Mouse (Mus musculus) hindbrain, embryonic 14.5 days (tissue): Measurements from ENCODE around the gene Dlx4. TPM values are rescaled to one million over a fixed set of nuclear protein-coding genes. Genes with fewer than 3 reads are reported as not detected.

Source experiments
- ATAC-seq: fragments of 200-750 bp; cut with Nextera tagmentation; 2 replicates; pipeline ENCODE4 v1.8.0; 2017; ENCODE audit warnings: moderate number of reproducible peaks, mild to moderate bottlenecking, moderate TSS enrichment, moderate library complexity; ENCODE audit not compliant: low FRiP score
- DNase-seq: peaks from one replicate; pipeline ENCODE4 v3.0.0-alpha.2; 2015; ENCODE audit warnings: low spot score
- H3K27ac ChIP-seq: fragments of 300-500 bp; sonication (generic); 2 replicates; pipeline ENCODE4 v1.5.1; 2014; ENCODE audit warnings: mild to moderate bottlenecking, moderate library complexity
- H3K27me3 ChIP-seq: fragments of 300-500 bp; sonication (generic); 2 replicates; pipeline ENCODE4 v1.6.1; 2014; ENCODE audit warnings: mild to moderate bottlenecking, low read length, mixed read lengths; ENCODE audit not compliant: control insufficient read depth, insufficient read depth
- H3K36me3 ChIP-seq: fragments of 300-500 bp; sonication (generic); replicated peaks from 2 replicates; pipeline ENCODE4 v1.6.1; 2014; ENCODE audit not compliant: control insufficient read depth, insufficient read depth
- H3K4me1 ChIP-seq: fragments of 300-500 bp; sonication (generic); replicated peaks from 2 replicates; pipeline ENCODE4 v1.6.1; 2014; ENCODE audit warnings: antibody characterized with exemption, low read length, mixed read lengths; ENCODE audit not compliant: control insufficient read depth, insufficient read depth
- H3K4me2 ChIP-seq: fragments of 300-500 bp; sonication (generic); replicated peaks from 2 replicates; pipeline ENCODE4 v1.6.1; 2014; ENCODE audit warnings: mild to moderate bottlenecking, moderate library complexity
- H3K4me3 ChIP-seq: fragments of 300-500 bp; sonication (generic); replicated peaks from 2 replicates; pipeline ENCODE4 v1.5.1; 2014; ENCODE audit warnings: mild to moderate bottlenecking, low read length
- H3K9ac ChIP-seq: fragments of 300-500 bp; sonication (generic); 2 replicates; pipeline ENCODE4 v1.6.1; 2014
- H3K9me3 ChIP-seq: fragments of 300-500 bp; sonication (generic); 2 replicates; pipeline ENCODE4 v1.6.1; 2016; ENCODE audit warnings: low read length; ENCODE audit not compliant: control insufficient read depth
- WGBS: fragments of 180-500 bp; shearing (Covaris S2); extraction: QIAGEN DNeasy Blood & Tissue Kit; methylation state at CpG from one replicate; pipeline ENCODE4 v1.1.7; 2014; 5-methylcytosine and 5-hydroxymethylcytosine counted together
- polyA plus RNA-seq: library from polyadenylated mRNA; unstranded; fragments of >200 nt; fragmentation: Nextera tagmentation; extraction: Ambion mirVana; gene quantifications from 2 replicates; pipeline ENCODE4 v1.2.1, GENCODE M21; 2014

The Dlx4 gene
- polyA plus RNA-seq, 1 experiment from 2014 or later: not detected

- Histone ChIP-seq H3K4me1 (no peaks in the 10 kb centered on the region), H3K9me3 (no peaks in the 10 kb centered on the region), H3K27ac (no peak overlapping the region), H3K4me3 (no peak overlapping the region), H3K36me3 (no peaks in the 10 kb centered on the region), H3K4me2 (no peak overlapping the region), H3K9ac (no peak overlapping the region), H3K27me3 (no peaks in the 10 kb centered on the region)
- DNase-seq (no peak), ATAC-seq (no peak)
- WGBS: 92% methylated on average over 8 of the region's 8 CpGs
These were observed 13.8 kb upstream of the Dlx4 start for GRCm38 (mm10) chr11:95159763-95160371.

GRCm38 (mm10) chr11:95157872-95158271 lies 11.8 kb upstream of the Dlx4 start:
- no peaks in the 10 kb centered on the region for H3K9me3 ChIP-seq
- no peaks in the 10 kb centered on the region for H3K4me1 ChIP-seq
- 81% methylated on average over 5 of the region's 5 CpGs for WGBS
- no peak overlapping the region for H3K4me3 ChIP-seq
- no peak overlapping the region for H3K4me2 ChIP-seq
- H3K27me3 ChIP-seq: peaks cover 9% of the 10 kb centered on the region
- no peak overlapping the region for H3K9ac ChIP-seq
- ATAC-seq: no peak
- no peaks in the 10 kb centered on the region for H3K36me3 ChIP-seq
- DNase-seq: no peak
- H3K27ac ChIP-seq: no peak overlapping the region

- ATAC-seq (no peak), DNase-seq (no peak)
- Histone ChIP-seq H3K4me1 (no peaks in the 10 kb centered on the region), H3K27me3 (peaks cover 12% of the 10 kb centered on the region), H3K4me2 (no peak overlapping the region), H3K9ac (no peak overlapping the region), H3K27ac (no peak overlapping the region), H3K36me3 (no peaks in the 10 kb centered on the region), H3K9me3 (no peaks in the 10 kb centered on the region), H3K4me3 (no peak overlapping the region)
- WGBS: 68% methylated on average over 5 of the region's 5 CpGs
These were observed 11.3 kb upstream of the Dlx4 start for GRCm38 (mm10) chr11:95157356-95157755.

- no peak overlapping the region for H3K9ac ChIP-seq
- H3K4me3 ChIP-seq: no peak overlapping the region
- H3K27ac ChIP-seq: no peak overlapping the region
- H3K36me3 ChIP-seq: no peaks in the 10 kb centered on the region
- no peaks in the 10 kb centered on the region for H3K4me1 ChIP-seq
- no peaks in the 10 kb centered on the region for H3K9me3 ChIP-seq
- peaks cover 31% of the 10 kb centered on the region for H3K27me3 ChIP-seq
- DNase-seq (no peak), ATAC-seq (no peak)
- H3K4me2 ChIP-seq: no peak overlapping the region
- WGBS: 79% methylated on average over 2 of the region's 2 CpGs
These were observed 9.4 kb upstream of the Dlx4 start for GRCm38 (mm10) chr11:95155511-95155910.

GRCm38 (mm10) chr11:95153681-95154080 lies 7.6 kb upstream of the Dlx4 start:
- WGBS: 78% methylated on average over 5 of the region's 5 CpGs

GRCm38 (mm10) chr11:95153116-95153515 lies 7.1 kb upstream of the Dlx4 start:
- no peak for ATAC-seq
- 26% methylated on average over 5 of the region's 5 CpGs for WGBS
- H3K27me3 ChIP-seq: peaks cover 53% of the 10 kb centered on the region
- H3K36me3 ChIP-seq: no peaks in the 10 kb centered on the region
- H3K9ac ChIP-seq: no peak overlapping the region
- no peaks in the 10 kb centered on the region for H3K9me3 ChIP-seq
- no peak overlapping the region for H3K4me3 ChIP-seq
- H3K27ac ChIP-seq: no peak overlapping the region
- no peak overlapping the region for H3K4me2 ChIP-seq
- H3K4me1 ChIP-seq: no peaks in the 10 kb centered on the region
- no peak for DNase-seq

More at GRCm38 (mm10) chr11:95153681-95154080, 7.6 kb upstream of the Dlx4 start:
- Histone ChIP-seq H3K4me1 (no peaks in the 10 kb centered on the region), H3K36me3 (no peaks in the 10 kb centered on the region), H3K9ac (no peak overlapping the region), H3K27ac (no peak overlapping the region), H3K9me3 (no peaks in the 10 kb centered on the region), H3K27me3 (peaks cover 47% of the 10 kb centered on the region), H3K4me3 (no peak overlapping the region), H3K4me2 (no peak overlapping the region)
- DNase-seq (no peak), ATAC-seq (no peak)

GRCm38 (mm10) chr11:95150269-95151049 lies 4.4 kb upstream of the Dlx4 start:
- Histone ChIP-seq H3K9ac (no peak overlapping the region), H3K4me2 (no peak overlapping the region), H3K4me3 (no peak overlapping the region), H3K9me3 (no peaks in the 10 kb centered on the region), H3K27me3 (peaks cover 79% of the 10 kb centered on the region), H3K4me1 (peaks cover 8% of the 10 kb centered on the region; the same call in 1 of the 2 replicates), H3K36me3 (no peaks in the 10 kb centered on the region), H3K27ac (no peak overlapping the region)
- WGBS: 1% methylated on average over 33 of the region's 33 CpGs
- no peak for ATAC-seq
- no peak for DNase-seq

GRCm38 (mm10) chr11:95149462-95150268 lies 3.6 kb upstream of the Dlx4 start:
- no peak overlapping the region for H3K4me2 ChIP-seq
- peaks cover 87% of the 10 kb centered on the region for H3K27me3 ChIP-seq
- ATAC-seq: no peak
- no peak overlapping the region for H3K27ac ChIP-seq
- H3K9me3 ChIP-seq: no peaks in the 10 kb centered on the region
- no peak overlapping the region for H3K4me3 ChIP-seq
- 2% methylated on average over 27 of the region's 27 CpGs for WGBS
- no peaks in the 10 kb centered on the region for H3K36me3 ChIP-seq
- no peak overlapping the region for H3K9ac ChIP-seq
- peaks cover 13% of the 10 kb centered on the region; the same call in 1 of the 2 replicates for H3K4me1 ChIP-seq
- no peak for DNase-seq

GRCm38 (mm10) chr11:95148754-95149153 lies 2.7 kb upstream of the Dlx4 start:
- 2% methylated on average over 9 of the region's 9 CpGs for WGBS
- Histone ChIP-seq H3K4me1 (peaks cover 13% of the 10 kb centered on the region; the same call in 1 of the 2 replicates), H3K9me3 (no peaks in the 10 kb centered on the region), H3K9ac (no peak overlapping the region), H3K27me3 (peaks cover 96% of the 10 kb centered on the region), H3K36me3 (no peaks in the 10 kb centered on the region), H3K27ac (no peak overlapping the region), H3K4me3 (no peak overlapping the region), H3K4me2 (no peak overlapping the region)
- DNase-seq: no peak
- no peak for ATAC-seq
